Mouse (Mus musculus) MEL (cell line): ENCODE measurements around the gene Arhgdia. TPM values are rescaled to one million over a fixed set of nuclear protein-coding genes. Genes with fewer than 3 reads are reported as not detected.

Experiments used
- DNase-seq: peaks from one replicate; pipeline ENCODE4 v3.0.0; 2011; ENCODE audit warnings: low read depth, low spot score
- H3K27ac ChIP-seq: 2 replicates; pipeline ENCODE4 v1.5.1; 2012; ENCODE audit warnings: low read depth, mild to moderate bottlenecking, control low read depth, low read length, moderate library complexity; ENCODE audit not compliant: control insufficient read depth
- H3K27me3 ChIP-seq, 2 experiments: fragments of 150-350 bp in 1 of 2; sonication (generic) in 1 of 2; 2 replicates each; pipeline ENCODE4 v1.6.1; 2012; ENCODE audit warnings: low read length in 2 of 2, mild to moderate bottlenecking in 2 of 2, improper control_type of control experiment in 1 of 2, moderate library complexity in 1 of 2; ENCODE audit not compliant: insufficient read depth in 2 of 2, control insufficient read depth in 1 of 2
- H3K36me3 ChIP-seq, 2 experiments: 2 replicates each; pipeline ENCODE4 v1.6.1; 2012 to 2014; ENCODE audit warnings: low read length in 2 of 2, improper control_type of control experiment in 1 of 2, inconsistent platforms in 1 of 2, mild to moderate bottlenecking in 1 of 2; ENCODE audit not compliant: insufficient read depth in 2 of 2, control insufficient read depth in 1 of 2
- H3K4me1 ChIP-seq, 2 experiments: fragments of 150-350 bp in 1 of 2; sonication (generic) in 1 of 2; 2 replicates each; pipeline ENCODE4 v1.6.1; 2012; ENCODE audit warnings: low read length in 2 of 2, improper control_type of control experiment in 1 of 2, mild to moderate bottlenecking in 1 of 2; ENCODE audit not compliant: insufficient read depth in 2 of 2, control insufficient read depth in 1 of 2
- H3K4me3 ChIP-seq, 2 experiments: fragments of 150-350 bp in 1 of 2; sonication (generic) in 1 of 2; 2 replicates each; pipeline ENCODE4 v1.5.1; 2012; ENCODE audit warnings: low read depth in 2 of 2, low read length in 2 of 2, mild to moderate bottlenecking in 2 of 2, moderate library complexity in 2 of 2, control low read depth in 1 of 2, improper control_type of control experiment in 1 of 2; ENCODE audit not compliant: control insufficient read depth in 1 of 2, insufficient read depth in 1 of 2
- H3K79me2 ChIP-seq: 2 replicates; pipeline ENCODE4 v1.6.1; 2012; ENCODE audit warnings: mild to moderate bottlenecking, low read length, moderate library complexity; ENCODE audit not compliant: control insufficient read depth, poor library complexity, insufficient read depth
- H3K9ac ChIP-seq: 2 replicates; pipeline ENCODE4 v1.6.1; 2012; ENCODE audit warnings: low read depth, mild to moderate bottlenecking, control low read depth, low read length, moderate library complexity; ENCODE audit not compliant: control insufficient read depth, poor library complexity, severe bottlenecking
- H3K9me3 ChIP-seq: fragments of 150-350 bp; sonication (generic); replicated peaks from 2 replicates; pipeline ENCODE4 v1.6.1; 2012; ENCODE audit warnings: mild to moderate bottlenecking, low read length, improper control_type of control experiment, moderate library complexity; ENCODE audit not compliant: insufficient read depth
- CHD2 ChIP-seq: IDR thresholded peaks from 2 replicates; pipeline ENCODE4 v1.6.1; 2011; ENCODE audit warnings: low read length, improper control_type of control experiment
- E2F4 ChIP-seq: IDR thresholded peaks from 2 replicates; pipeline ENCODE4 v1.6.1; 2011; ENCODE audit warnings: low read depth, low read length, improper control_type of control experiment, borderline replicate concordance
- ELF1 ChIP-seq: IDR thresholded peaks from 2 replicates; pipeline ENCODE4 v1.6.1; 2014; ENCODE audit warnings: low read depth, mild to moderate bottlenecking, inconsistent platforms, low read length, improper control_type of control experiment, moderate library complexity
- ETS1 ChIP-seq: IDR thresholded peaks from 2 replicates; pipeline ENCODE4 v1.6.1; 2012; ENCODE audit warnings: low read depth, mild to moderate bottlenecking, inconsistent platforms, low read length, improper control_type of control experiment, moderate library complexity
- HCFC1 ChIP-seq: IDR thresholded peaks from 2 replicates; pipeline ENCODE4 v1.6.1; 2012; ENCODE audit warnings: low read depth, mild to moderate bottlenecking, inconsistent platforms, low read length, improper control_type of control experiment, moderate library complexity
- JUND ChIP-seq: IDR thresholded peaks from 2 replicates; pipeline ENCODE4 v1.6.1; 2011; ENCODE audit warnings: low read depth, mild to moderate bottlenecking, improper control_type of control experiment, low read length
- KAT2A ChIP-seq: conservative IDR thresholded peaks from 2 replicates; pipeline ENCODE4 v1.6.1; 2012; ENCODE audit warnings: low read depth, low read length, improper control_type of control experiment, inconsistent platforms
- MAZ ChIP-seq: IDR thresholded peaks from 2 replicates; pipeline ENCODE4 v1.6.1; 2012; ENCODE audit warnings: low read depth, mild to moderate bottlenecking, inconsistent platforms, low read length, improper control_type of control experiment
- MEF2A ChIP-seq: IDR thresholded peaks from 2 replicates; pipeline ENCODE4 v1.6.1; 2014; ENCODE audit warnings: low read depth, mild to moderate bottlenecking, inconsistent platforms, low read length, improper control_type of control experiment; ENCODE audit not compliant: poor library complexity, insufficient replicate concordance, severe bottlenecking; ENCODE audit errors: extremely low read depth
- MXI1 ChIP-seq: IDR thresholded peaks from 2 replicates; pipeline ENCODE4 v1.6.1; 2011; ENCODE audit warnings: mild to moderate bottlenecking, low read depth, low read length, improper control_type of control experiment
- MYB ChIP-seq: IDR thresholded peaks from 2 replicates; pipeline ENCODE4 v1.6.1; 2011; ENCODE audit warnings: mild to moderate bottlenecking, low read depth, low read length, improper control_type of control experiment
- MYC ChIP-seq: IDR thresholded peaks from 2 replicates; pipeline ENCODE4 v1.6.1; 2011; ENCODE audit warnings: low read depth, mild to moderate bottlenecking, low read length, improper control_type of control experiment, moderate library complexity
- NELFE ChIP-seq: IDR thresholded peaks from 2 replicates; pipeline ENCODE4 v1.6.1; 2011; ENCODE audit warnings: low read depth, low read length, improper control_type of control experiment
- NRF1 ChIP-seq: IDR thresholded peaks from 2 replicates; pipeline ENCODE4 v1.6.1; 2014; ENCODE audit warnings: low read depth, mild to moderate bottlenecking, inconsistent platforms, low read length, improper control_type of control experiment, moderate library complexity; ENCODE audit not compliant: poor library complexity, insufficient read depth, severe bottlenecking
- POLR2AphosphoS2 ChIP-seq: IDR thresholded peaks from 2 replicates; pipeline ENCODE4 v1.6.1; 2011; ENCODE audit warnings: low read length, improper control_type of control experiment
- POLR2AphosphoS5 ChIP-seq: IDR thresholded peaks from 2 replicates; pipeline ENCODE4 v1.6.1; 2012; ENCODE audit warnings: low read depth, borderline replicate concordance, mild to moderate bottlenecking, inconsistent platforms, low read length, moderate library complexity, mixed read lengths
- RCOR1 ChIP-seq: IDR thresholded peaks from 2 replicates; pipeline ENCODE4 v1.6.1; 2012; ENCODE audit warnings: low read depth, mild to moderate bottlenecking, inconsistent platforms, low read length, improper control_type of control experiment
- SIN3A ChIP-seq: IDR thresholded peaks from 2 replicates; pipeline ENCODE4 v1.6.1; 2012; ENCODE audit warnings: low read length, improper control_type of control experiment, inconsistent platforms
- SMC3 ChIP-seq: IDR thresholded peaks from 2 replicates; pipeline ENCODE4 v1.6.1; 2011; ENCODE audit warnings: low read depth, low read length, improper control_type of control experiment
- TAL1 ChIP-seq: IDR thresholded peaks from 2 replicates; pipeline ENCODE4 v1.6.1; 2012; ENCODE audit warnings: mild to moderate bottlenecking, inconsistent platforms, low read length, moderate library complexity, mixed read lengths
- TCF12 ChIP-seq: IDR thresholded peaks from 2 replicates; pipeline ENCODE4 v1.6.1; 2014; ENCODE audit warnings: low read depth, mild to moderate bottlenecking, inconsistent platforms, low read length, improper control_type of control experiment, moderate library complexity
- UBTF ChIP-seq: IDR thresholded peaks from 2 replicates; pipeline ENCODE4 v1.6.1; 2012; ENCODE audit warnings: low read depth, mild to moderate bottlenecking, inconsistent platforms, low read length, improper control_type of control experiment, moderate library complexity, borderline replicate concordance; ENCODE audit not compliant: insufficient read depth
- USF2 ChIP-seq, 2 experiments: IDR thresholded peaks; 2 replicates each; pipeline ENCODE4 v1.6.1; 2011 to 2012; ENCODE audit warnings: improper control_type of control experiment in 2 of 2, low read length in 2 of 2, borderline replicate concordance in 1 of 2, inconsistent platforms in 1 of 2, low read depth in 1 of 2, mild to moderate bottlenecking in 1 of 2; ENCODE audit not compliant: insufficient read depth in 1 of 2
- ZC3H11A ChIP-seq: IDR thresholded peaks from 2 replicates; pipeline ENCODE4 v1.6.1; 2012; ENCODE audit warnings: low read depth, mild to moderate bottlenecking, inconsistent platforms, low read length, improper control_type of control experiment
- ZMIZ1 ChIP-seq: IDR thresholded peaks from 2 replicates; pipeline ENCODE4 v1.6.1; 2012; ENCODE audit warnings: low read depth, mild to moderate bottlenecking, inconsistent platforms, low read length, improper control_type of control experiment, moderate library complexity
- ZNF384 ChIP-seq: IDR thresholded peaks from 2 replicates; pipeline ENCODE4 v1.6.1; 2012; ENCODE audit warnings: low read depth, mild to moderate bottlenecking, inconsistent platforms, low read length, improper control_type of control experiment
- polyA plus RNA-seq, 2 experiments: library from polyadenylated mRNA; stranded (reverse) in 1 of 2; unstranded in 1 of 2; fragments of >175 nt in 1 of 2; fragments of >200 nt in 1 of 2; gene quantifications; 2 replicates each; pipeline versions ENCODE4 v1.2.1 to v1.2.4; 2012; ENCODE audit warnings: low replicate concordance in 2 of 2, low read depth in 1 of 2; ENCODE audit not compliant: insufficient read length in 2 of 2, insufficient read depth in 1 of 2, missing spikeins in 1 of 2
- total RNA-seq: library from RNA; depleted of rRNA; stranded (reverse); fragments of 300-350 nt; gene quantifications from 2 replicates; pipeline ENCODE4 v1.2.3, GENCODE M21; 2012

The Arhgdia gene
- total and polyA plus RNA-seq, 3 experiments = 364 to 821 (median 601) TPM

- TF ChIP-seq POLR2AphosphoS2 = no peak
- TF ChIP-seq SMC3 = no peak
- TF ChIP-seq UBTF = peak; percentile 86; the same call in 1 of the 2 replicates
- no peak for TF ChIP-seq TCF12
- TF ChIP-seq MYB = no peak
- TF ChIP-seq SIN3A = no peak
- TF ChIP-seq MEF2A = no peak
- no peak for TF ChIP-seq NRF1
- no peak for TF ChIP-seq E2F4
- TF ChIP-seq HCFC1 = no peak
- no peak for TF ChIP-seq JUND
- TF ChIP-seq MAZ = no peak
- no peak for TF ChIP-seq ZMIZ1
- no peak for TF ChIP-seq ETS1
Observed at GRCm38 (mm10) chr11:120580871-120581331, 523 bp downstream of the Arhgdia start (continued).

- TF ChIP-seq E2F4 (no peak), ZC3H11A (no peak), ETS1 (no peak), MYB (no peak), NRF1 (peak; percentile 62; the same call in 1 of the 2 replicates), ELF1 (0 out of 2 replicates have a peak, but pooled peaks have one; percentile 12), MXI1 (peak; percentile 42; the same call in 1 of the 2 replicates), CHD2 (no peak), POLR2AphosphoS2 (no peak), POLR2AphosphoS5 (no peak), RCOR1 (no peak), USF2 (IDR thresholded peaks at IDR 0.05; ENCODE audit: borderline replicate concordance in 1 of 2, insufficient read depth in 1 of 2, low read depth in 1 of 2, low read length in 2 of 2) (no peak), TAL1 (0 out of 2 replicates have a peak, but pooled peaks have one; percentile 15), MYC (no peak), ZNF384 (no peak), MAZ (no peak), NELFE (no peak; the same call in 1 of the 2 replicates), KAT2A (no peak; the same call in 1 of the 2 replicates)
- Histone ChIP-seq H3K4me1 (peaks cover 5 to 18% of the 10 kb centered on the region in 2 experiments), H3K4me3 (peak overlapping the region; percentile 76 to 94), H3K27ac (peak overlapping the region; percentile 67), H3K79me2 (peaks cover 35% of the 10 kb centered on the region), H3K9ac (peak overlapping the region; percentile 84), H3K27me3 (no peaks in the 10 kb centered on the region), H3K36me3 (peaks cover 4 to 12% of the 10 kb centered on the region in 2 experiments; a peak in 3 of 4 replicates), H3K9me3 (no peaks in the 10 kb centered on the region)
- peak; percentile 82 for DNase-seq
Observed at GRCm38 (mm10) chr11:120580190-120580589, 1.2 kb downstream of the Arhgdia start.
